Mouse (Mus musculus): ENCODE data around the gene Osbpl2.

Osbpl2 gene

DNA sequence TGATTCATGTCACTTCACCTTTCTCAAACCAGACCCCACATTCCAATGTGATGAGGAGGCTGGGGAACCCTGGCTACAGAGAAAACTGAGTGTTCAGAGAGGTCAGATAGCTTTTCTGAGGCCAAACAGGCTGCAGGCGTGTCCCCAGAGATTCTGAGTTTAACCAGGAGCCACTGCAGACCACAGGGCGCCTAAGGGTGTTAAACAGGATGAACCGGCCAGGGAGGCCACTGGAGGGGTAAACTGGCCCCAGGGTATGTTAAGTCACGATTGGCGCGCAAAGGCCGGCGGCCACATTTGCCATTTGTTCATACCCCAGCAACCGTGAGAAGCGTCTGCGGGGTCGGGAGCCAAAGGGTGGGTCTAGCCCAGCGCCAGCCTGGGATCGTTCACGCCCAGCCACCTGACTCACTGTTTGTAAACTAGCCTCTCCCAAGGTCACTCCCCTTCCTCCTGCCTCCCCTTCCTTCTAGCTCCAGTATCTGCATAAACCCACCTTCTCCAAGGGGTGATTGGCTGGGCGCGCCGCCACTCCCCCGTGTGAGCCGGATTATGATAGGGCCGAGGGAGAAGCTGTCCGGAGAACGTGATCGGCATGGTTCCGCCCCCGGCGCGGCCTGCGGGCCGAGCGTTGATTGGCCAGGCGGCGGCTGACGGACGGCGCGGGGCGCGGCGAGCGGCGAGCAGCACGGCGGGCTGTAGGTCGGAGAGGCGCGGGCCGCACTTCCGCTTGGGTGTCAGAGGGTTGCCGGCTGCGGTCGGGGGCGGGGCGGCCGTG lies at the start of gene Osbpl2:
Osbpl2 (plus strand) TSS at position 646 of the 778 bp plus-strand sequence.
- in situ Hi-C loops (cut with MboI; ENCODE audit: low pct_unique_long_range_greater_than_20kb in 1 of 2, low sequenced_read_pairs in 2 of 2, unreplicated experiment in 1 of 2) = no loop called here

DNA sequence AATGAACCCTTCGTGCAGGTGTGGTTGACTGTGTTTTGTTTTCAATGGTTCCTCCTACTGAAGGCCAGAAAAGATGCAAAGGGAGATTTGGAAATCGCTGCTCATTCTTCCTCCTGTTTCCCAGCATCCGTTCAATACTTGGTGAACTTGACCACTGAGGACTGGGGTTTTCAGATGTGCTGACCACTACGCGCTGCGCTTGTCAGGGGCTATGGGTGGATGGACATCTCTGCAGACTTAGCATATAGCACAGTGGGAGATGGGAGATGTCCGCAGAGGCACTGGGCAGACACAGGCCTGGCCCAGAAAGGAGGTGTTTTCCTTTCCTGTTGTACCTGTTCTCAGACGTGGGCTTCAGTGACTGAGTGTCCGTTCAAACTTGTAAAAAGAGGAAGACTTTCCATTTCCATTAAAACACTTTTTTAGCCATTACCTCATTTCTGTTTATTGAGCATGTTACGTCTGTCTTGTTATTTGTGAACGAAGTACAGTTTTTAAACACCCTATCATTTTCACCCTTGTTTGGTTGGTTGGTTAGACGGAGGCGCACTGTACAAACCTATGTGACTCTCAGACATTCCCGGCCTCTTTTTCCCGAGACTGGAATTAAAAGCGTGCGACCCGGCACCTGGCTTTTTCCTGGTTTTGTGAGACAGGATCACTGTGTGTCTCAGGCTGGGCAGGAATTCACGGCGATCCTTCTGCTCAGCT lies 49.2 kb upstream of the Osbpl2 start:
- in situ Hi-C loops (cut with MboI; ENCODE audit: low pct_unique_long_range_greater_than_20kb in 1 of 2, low sequenced_read_pairs in 2 of 2, unreplicated experiment in 1 of 2) = no loop called here

DNA sequence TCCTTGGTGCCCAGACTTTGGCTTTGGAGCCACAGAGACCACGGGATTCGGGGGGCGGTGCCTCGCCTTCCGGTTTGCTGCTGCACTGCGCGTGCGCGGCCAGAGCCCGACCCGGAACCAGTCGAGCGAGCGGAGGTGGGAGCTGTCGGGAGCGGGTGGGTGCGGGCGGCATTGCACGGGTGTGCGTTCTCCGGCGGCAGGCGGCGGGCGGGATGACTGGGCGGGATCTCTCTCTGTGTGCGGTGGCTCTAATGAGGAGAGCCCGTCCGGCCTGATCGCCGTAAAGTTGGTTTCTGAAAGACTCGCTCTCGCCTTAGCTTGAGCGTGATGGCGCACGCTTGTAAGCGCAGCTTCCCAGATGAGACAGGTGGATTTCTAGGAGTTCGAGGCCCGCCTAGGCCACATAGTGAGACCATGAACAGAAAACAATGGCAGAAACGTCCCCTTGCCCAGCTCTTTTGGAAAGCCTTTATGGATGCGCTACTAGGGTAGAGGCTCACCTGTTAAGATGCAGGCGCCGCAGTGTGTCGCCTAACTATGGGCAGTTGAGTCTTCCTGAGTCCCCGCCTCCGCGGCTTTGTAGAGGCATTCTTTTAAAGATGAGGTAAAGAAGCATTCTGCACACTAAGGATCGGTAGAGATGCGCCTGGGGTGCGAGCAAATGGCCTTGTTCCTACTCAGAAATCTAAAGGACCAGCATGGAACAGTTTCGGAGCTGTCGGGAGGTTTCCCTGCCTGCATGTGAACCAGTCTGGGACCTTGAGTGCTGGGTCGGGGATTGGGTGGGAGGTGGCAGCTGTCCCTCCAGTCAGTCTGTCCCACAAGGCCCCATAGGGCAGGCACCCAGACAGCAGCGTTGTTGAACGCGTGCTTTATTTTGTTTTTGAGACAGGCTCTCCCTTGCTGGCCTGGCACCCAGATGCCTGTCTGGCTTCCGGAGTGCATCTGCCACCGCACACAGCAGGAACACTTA lies 48.3 kb upstream of the Osbpl2 start, which contains the start of gene Mtg2:
Mtg2 (plus strand) TSS at position 108 of the 973 bp plus-strand sequence.
- in situ Hi-C loops (cut with MboI; ENCODE audit: low pct_unique_long_range_greater_than_20kb in 1 of 2, low sequenced_read_pairs in 2 of 2, unreplicated experiment in 1 of 2) = no loop called here

DNA sequence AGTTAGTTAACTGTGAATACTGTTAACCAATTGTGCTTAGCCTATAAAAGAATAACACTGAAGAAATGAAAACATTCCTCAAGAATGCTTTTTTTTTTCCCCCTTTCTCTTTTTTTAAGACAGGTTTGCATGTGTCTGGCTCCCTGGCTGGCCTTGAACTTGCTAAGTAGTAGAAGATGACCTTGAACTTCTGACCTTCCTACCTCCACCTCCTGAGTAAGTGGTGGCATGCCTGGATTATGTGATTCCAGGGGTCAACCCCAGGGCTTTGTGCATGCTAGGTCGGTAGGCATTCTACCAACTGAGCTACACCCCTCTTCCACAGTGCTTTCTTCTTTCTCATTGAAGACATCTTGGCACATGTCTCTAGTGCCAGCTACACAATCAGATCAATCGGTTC lies 47.4 kb upstream of the Osbpl2 start:
- in situ Hi-C loops (cut with MboI; ENCODE audit: low pct_unique_long_range_greater_than_20kb in 1 of 2, low sequenced_read_pairs in 2 of 2, unreplicated experiment in 1 of 2) = no loop called here

DNA sequence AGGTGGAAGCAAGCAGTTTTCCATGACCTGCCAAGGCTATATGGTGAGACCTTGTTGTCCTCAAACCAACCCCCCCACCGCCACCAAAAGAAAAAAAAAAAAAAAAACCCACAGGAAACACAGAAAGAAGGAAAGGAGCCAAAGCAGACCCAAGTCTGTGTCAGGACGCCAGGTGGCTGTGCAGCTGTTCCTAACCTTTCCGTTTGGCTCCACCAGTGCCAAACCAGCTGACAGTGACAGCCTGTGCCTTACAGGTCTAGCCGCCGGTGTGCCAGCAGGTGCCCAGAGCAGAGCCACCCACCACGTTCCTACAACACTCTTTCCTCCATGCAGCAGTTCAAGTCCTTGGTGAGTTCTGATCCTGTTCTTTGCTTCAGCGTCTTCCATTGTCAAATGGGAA lies 46.2 kb upstream of the Osbpl2 start:
- in situ Hi-C loops (cut with MboI; ENCODE audit: low pct_unique_long_range_greater_than_20kb in 1 of 2, low sequenced_read_pairs in 2 of 2, unreplicated experiment in 1 of 2) = no loop called here

DNA sequence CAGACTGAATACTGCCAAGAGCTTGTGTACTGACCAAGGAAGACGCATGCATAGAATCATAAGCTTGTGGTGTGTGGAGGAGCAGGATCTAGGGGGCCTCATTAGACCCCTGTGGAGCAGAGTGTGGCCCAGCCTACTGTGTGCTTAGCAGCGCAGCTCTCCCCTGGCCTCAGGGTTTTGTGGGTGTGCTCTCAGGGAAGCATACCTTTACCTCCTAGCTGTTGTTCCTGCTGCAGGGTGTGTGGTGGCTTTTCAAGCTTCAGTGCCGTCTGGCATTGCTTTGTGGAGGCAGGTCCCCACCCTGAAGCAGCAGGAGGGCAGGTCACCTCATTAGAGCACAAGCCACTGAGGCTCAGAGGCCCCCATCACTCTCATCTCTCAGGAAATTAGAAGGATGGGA lies 41.5 kb upstream of the Osbpl2 start:
- in situ Hi-C loops (cut with MboI; ENCODE audit: low pct_unique_long_range_greater_than_20kb in 1 of 2, low sequenced_read_pairs in 2 of 2, unreplicated experiment in 1 of 2) = no loop called here

DNA sequence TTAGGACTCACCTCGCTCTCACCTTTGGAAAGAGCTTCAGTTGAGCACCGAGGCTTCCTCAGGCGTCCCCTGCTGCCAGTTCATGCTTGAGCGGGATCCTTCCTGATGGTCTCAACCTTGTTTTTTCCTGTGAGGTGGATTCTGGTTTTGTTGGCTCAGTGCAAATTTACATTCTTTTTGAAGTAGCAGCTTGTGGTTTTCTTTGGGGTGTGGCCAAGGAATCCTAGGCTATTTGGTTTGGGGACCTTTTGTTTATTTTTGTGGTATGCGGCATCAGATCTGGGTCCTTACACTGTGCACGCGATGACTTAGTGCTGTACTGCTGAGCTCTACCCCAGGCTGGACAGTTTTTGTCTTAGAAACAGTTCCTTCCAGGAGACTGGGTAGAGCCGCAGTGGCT lies 38.4 kb upstream of the Osbpl2 start:
- in situ Hi-C loops (cut with MboI; ENCODE audit: low pct_unique_long_range_greater_than_20kb in 1 of 2, low sequenced_read_pairs in 2 of 2, unreplicated experiment in 1 of 2) = no loop called here

DNA sequence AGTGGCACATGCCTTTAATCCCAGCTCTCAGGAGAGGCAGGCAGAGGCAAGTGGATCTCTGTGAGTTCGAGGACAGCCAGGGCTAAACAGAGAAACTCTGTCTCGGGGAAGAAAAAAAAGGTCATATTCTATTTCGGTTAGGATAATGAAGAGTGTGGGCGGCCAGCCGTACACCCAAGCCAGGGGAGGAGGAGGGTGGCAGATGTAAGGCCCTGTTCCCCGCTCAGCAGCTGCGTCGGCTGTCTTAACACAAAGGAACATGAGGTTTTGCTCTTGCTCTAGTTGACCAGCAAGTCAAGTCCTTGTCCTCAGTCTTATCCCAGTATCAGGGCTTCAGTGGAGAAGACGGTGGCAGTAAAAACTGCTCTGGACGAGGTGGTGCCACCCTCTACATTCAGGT lies 36.0 kb upstream of the Osbpl2 start:
- in situ Hi-C loops (cut with MboI; ENCODE audit: low pct_unique_long_range_greater_than_20kb in 1 of 2, low sequenced_read_pairs in 2 of 2, unreplicated experiment in 1 of 2) = no loop called here

DNA sequence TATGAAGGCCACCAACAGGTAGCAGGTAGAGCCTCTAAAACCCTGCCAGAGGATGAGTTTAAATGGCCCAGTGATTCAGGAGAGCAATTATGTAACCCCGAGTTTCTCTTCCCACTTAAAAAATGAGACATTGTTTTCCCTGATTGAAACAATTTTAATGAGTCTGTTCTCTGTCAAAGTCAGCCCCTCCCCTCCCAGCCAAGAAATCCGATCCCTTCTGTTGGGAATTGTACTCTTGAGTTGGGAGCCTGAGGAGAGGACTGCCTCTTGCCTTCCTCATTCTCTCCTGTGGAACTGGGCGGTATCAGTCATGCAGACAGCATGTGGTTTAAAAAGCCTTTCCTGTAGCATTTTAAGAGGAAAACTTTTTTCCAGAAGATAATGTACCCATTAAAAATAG lies 34.5 kb upstream of the Osbpl2 start:
- in situ Hi-C loops (cut with MboI; ENCODE audit: low pct_unique_long_range_greater_than_20kb in 1 of 2, low sequenced_read_pairs in 2 of 2, unreplicated experiment in 1 of 2) = no loop called here

DNA sequence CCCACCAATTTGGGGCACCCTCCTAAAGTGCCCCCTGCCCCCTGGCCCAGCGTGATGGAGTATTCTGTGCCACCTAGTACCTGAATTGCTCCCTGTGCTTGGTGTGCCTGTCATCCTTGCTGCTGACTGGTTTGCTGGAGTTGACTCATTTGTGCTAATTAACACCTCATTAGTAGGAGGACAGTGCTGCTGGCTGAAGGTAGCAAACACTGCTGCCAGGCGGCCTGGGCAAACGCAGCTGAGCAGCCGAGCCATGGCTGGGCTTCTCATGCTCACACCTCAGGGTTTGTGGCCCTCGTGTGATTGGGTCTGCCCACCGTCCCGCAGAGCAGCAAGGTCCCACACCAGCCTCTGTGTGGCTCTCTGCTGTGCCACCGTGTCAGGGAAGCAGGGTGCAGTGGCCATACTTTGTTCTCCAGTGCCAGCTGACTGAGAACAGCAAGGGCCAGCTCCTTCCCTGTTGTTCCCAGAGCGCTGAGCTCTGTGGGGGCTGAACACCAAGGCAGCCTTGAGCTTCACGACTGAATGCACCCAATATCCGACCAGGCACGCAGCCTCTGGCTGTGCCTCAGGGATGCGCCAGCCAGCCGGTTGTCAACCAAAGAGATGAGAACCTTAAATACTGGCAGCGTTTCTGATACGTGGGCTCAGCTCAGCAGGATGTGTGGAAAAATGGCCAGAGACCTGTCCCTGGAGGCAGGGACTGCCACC lies 33.0 kb upstream of the Osbpl2 start:
- in situ Hi-C loops (cut with MboI; ENCODE audit: low pct_unique_long_range_greater_than_20kb in 1 of 2, low sequenced_read_pairs in 2 of 2, unreplicated experiment in 1 of 2) = no loop called here

DNA sequence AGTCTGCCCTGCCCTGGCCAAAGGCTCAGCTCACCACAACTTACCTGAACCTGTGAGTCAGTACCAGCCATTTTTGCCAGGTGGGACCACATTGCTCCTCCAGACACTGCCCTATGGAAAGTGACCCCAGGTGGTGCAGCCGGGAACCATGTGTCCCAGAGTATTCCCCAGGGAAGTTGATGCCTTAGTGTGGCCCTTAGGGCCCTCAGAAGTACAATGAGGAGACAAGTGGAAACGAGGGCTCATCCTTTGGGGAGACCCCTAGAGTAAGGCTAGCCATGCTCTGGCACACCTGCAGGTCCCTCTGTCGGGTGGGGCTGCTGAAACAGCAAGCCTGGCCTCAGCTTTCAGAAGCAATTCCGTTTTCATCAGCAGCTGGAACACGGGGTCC lies 32.5 kb upstream of the Osbpl2 start:
- in situ Hi-C loops (cut with MboI; ENCODE audit: low pct_unique_long_range_greater_than_20kb in 1 of 2, low sequenced_read_pairs in 2 of 2, unreplicated experiment in 1 of 2) = no loop called here

DNA sequence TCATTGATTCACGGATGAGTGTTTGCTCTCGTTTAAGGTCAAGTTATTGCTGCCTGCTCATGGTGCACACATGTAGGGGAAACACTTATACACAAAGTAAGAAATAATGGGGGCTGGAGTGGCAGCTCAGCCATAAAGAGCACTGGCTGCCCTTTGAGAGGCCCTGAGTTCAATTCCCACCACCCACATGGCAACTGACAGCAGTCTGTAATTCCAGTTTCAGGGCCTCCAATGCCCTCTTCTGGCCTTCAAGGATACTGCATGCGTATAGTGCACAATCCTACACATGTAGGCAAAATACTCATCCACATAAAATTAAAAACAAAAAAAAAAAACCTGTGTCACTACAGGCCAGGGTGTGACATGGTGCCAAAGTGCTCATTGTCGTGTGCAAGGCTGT lies 31.6 kb upstream of the Osbpl2 start:
- in situ Hi-C loops (cut with MboI; ENCODE audit: low pct_unique_long_range_greater_than_20kb in 1 of 2, low sequenced_read_pairs in 2 of 2, unreplicated experiment in 1 of 2) = no loop called here

DNA sequence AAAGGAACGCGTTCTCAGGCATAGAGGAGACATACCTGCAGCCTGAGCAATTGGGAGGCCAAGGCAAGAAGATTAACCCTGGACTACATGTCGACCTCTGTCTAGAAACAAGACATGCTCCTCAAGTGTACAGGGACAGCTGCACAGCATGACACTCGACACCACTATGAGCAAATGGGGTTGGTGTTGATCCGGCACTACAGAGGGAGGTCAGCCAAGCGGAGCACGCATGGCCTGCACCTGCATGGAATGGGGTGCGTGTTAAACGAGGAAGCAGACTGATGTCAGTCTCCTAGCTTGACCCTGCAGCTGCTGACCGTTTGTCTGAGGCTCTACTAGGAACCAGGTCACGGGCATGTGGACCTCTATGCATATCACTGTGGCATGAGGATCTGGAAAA lies 28.8 kb upstream of the Osbpl2 start:
- in situ Hi-C loops (cut with MboI; ENCODE audit: low pct_unique_long_range_greater_than_20kb in 1 of 2, low sequenced_read_pairs in 2 of 2, unreplicated experiment in 1 of 2) = no loop called here

DNA sequence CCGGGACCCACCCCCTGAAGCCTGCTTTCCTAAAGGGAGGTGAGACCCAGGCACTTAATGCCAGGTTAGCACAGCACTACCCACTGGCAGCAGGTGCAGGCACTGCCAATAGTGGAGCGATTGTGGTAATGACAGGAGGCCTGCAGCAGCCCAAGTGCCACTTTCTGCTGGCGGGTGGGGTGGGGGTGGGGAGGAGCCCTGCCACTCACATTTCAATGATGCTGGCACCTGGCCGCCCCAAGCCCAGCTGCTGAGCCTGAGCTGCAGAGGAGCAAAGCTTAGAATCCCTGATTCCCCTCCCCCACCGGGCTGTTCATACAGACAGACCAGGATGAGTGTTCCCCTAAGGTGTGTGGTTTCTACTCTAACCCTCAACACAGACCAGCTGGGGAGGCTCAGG lies 23.4 kb upstream of the Osbpl2 start:
- in situ Hi-C loops (cut with MboI; ENCODE audit: low pct_unique_long_range_greater_than_20kb in 1 of 2, low sequenced_read_pairs in 2 of 2, unreplicated experiment in 1 of 2) = no loop called here

DNA sequence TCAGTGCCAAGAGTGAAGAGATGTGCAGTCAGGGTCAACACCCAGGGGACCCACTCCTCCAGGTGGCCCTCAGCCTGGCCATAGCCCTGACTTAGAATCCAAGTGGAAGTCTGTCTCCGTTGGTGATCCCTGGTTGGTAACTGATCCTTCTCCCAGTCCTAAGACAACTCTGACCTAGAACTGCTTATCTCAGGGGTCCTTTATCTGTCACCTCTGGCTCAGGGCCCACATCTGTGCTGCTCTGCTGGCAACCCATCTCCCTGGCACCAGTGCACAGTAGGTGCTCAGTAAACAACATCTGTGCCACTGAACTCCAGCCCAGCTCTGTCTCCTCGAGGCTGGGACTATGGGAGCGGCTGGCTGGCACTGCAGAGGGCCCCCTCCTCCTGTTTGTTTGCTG lies 21.5 kb upstream of the Osbpl2 start:
- in situ Hi-C loops (cut with MboI; ENCODE audit: low pct_unique_long_range_greater_than_20kb in 1 of 2, low sequenced_read_pairs in 2 of 2, unreplicated experiment in 1 of 2) = no loop called here

DNA sequence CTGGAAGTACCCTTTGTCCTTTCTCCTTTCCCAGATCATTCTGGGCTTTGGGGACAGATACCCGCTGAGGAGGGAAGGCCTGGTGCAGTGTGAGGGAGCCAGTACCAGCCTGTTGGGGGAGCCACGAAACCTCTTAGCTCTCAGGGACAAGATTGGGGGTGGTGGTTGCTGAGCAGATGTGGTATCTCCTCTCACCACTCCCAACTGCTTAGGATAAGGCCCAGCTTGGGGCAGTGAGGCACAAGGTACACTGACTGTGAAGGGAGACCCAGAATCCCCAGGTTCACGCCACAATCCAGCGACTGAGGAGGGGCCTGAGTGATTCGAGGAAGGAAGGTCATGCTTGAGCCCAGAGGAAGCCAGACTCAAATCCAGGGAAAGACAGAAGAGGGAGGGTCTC lies 20.9 kb upstream of the Osbpl2 start:
- in situ Hi-C loops (cut with MboI; ENCODE audit: low pct_unique_long_range_greater_than_20kb in 1 of 2, low sequenced_read_pairs in 2 of 2, unreplicated experiment in 1 of 2) = no loop called here

DNA sequence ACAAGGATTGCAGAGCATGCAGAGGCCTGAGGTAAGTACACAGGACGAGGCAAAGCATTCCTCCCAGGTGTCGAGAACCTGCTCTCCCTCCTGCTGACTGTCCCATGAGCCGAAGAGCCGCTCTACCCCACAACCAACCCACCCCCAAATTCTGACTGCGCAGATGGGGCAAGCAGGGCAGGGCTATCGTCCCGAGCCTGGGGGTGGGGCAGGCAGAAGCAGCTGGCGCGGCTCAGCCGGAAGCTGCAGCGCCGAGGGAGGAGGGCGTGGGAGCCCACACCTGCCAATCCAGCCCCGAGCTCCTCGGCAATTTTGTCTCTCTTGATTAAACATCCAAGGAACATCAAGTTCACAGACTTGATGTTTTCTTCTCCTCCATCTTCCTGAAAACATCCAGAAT lies 19.6 kb upstream of the Osbpl2 start:
- in situ Hi-C loops (cut with MboI; ENCODE audit: low pct_unique_long_range_greater_than_20kb in 1 of 2, low sequenced_read_pairs in 2 of 2, unreplicated experiment in 1 of 2) = no loop called here

DNA sequence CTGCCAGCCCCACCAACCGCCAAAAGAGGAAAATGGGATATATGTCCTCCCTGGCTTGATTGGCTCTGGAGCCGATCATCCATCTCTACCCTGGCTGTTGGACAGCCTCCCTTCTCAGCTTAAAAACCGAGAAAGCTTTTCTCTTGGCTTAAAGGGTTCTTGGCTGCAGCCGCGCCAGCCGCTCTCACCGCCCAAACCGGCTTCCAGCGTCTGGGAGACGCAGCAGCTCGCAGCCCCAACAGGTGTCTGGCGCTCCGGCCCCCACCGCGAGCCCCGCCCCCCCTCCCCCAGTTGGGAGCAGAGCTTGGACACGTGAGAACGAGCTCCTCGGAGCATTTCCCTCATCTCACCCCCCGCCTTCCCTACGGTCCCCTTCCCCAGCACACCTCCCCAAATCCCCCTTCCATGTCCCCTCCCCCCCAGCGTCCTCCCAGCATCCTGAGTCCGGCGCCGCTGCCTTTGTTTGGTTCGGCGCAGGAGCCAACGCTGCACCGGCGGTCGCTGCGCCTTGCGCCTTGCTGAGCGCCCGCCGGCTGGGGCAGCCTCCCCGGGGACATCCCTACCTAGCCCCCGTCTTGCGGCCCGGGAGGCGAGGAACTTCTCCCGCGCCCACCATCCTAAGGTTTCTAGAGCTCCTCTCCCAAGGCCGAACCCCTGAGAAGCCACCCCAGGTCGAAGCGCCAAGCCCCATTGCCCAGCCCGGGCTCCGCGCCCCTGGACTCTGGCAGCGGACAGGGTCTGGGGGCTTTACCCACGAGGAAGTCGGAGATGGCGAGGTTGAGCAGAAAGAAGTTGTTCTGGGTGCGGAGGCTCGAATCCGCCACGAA lies 15.7 kb upstream of the Osbpl2 start:
- in situ Hi-C loops (cut with MboI; ENCODE audit: low pct_unique_long_range_greater_than_20kb in 1 of 2, low sequenced_read_pairs in 2 of 2, unreplicated experiment in 1 of 2) = no loop called here
